Mouse (Mus musculus) lung, adult 2 months (tissue): ENCODE results near the gene Olfml2a.

ENCODE experiments used
- CTCF ChIP-seq: fragments of 200-500 bp; IDR thresholded peaks from 2 replicates; pipeline ENCODE4 v1.5.1; 2011; ENCODE audit warnings: mild to moderate bottlenecking, low read length, control low read depth; ENCODE audit not compliant: insufficient read depth
- POLR2A ChIP-seq: fragments of 200-500 bp; IDR thresholded peaks from 2 replicates; pipeline ENCODE4 v1.6.1; 2011; ENCODE audit warnings: low read depth, mild to moderate bottlenecking, control low read depth, low read length, borderline replicate concordance; ENCODE audit errors: extremely low read depth

GRCm38 (mm10) chr2:38908604-38909003, 23.2 kb upstream of the Olfml2a start:
- no peak for TF ChIP-seq CTCF
- TF ChIP-seq POLR2A: no peak
